Mouse (Mus musculus): ENCODE measurements around the gene Thop1. TPM values are rescaled to one million over a fixed set of nuclear protein-coding genes. Genes with fewer than 3 reads are reported as not detected.
"Not testable (repeated sequence)": the region's sequence is repeated elsewhere in the genome, so short reads cannot be mapped to it uniquely, and the experiment has no call there.

Thop1 gene
- 22.6 and 24.8 TPM in 2 replicates for total RNA-seq (2017)

- peak; percentile 98 to 99 for ATAC-seq (replicated peaks in 1 of 2; ENCODE audit: insufficient read depth in 1 of 2, low FRiP score in 2 of 2, low TSS enrichment in 1 of 2, low read depth in 1 of 2, poor library complexity in 2 of 2, severe bottlenecking in 2 of 2)
Observed at GRCm38 (mm10) chr10:81069836-81070235, at the start of gene Thop1. Gene Thop1, plus strand, starts transcription at chr10:81070035.

GRCm38 (mm10) chr10:81020207-81020606 lies 49.6 kb upstream of the Thop1 start:
- no peak for ATAC-seq (replicated peaks in 1 of 2; ENCODE audit: insufficient read depth in 1 of 2, low FRiP score in 2 of 2, low TSS enrichment in 1 of 2, low read depth in 1 of 2, poor library complexity in 2 of 2, severe bottlenecking in 2 of 2)

- peak in 1 of 2 experiments; percentile 34; a peak in 1 of 4 replicates for ATAC-seq (replicated peaks in 1 of 2; ENCODE audit: insufficient read depth in 1 of 2, low FRiP score in 2 of 2, low TSS enrichment in 1 of 2, low read depth in 1 of 2, poor library complexity in 2 of 2, severe bottlenecking in 2 of 2)
Observed at GRCm38 (mm10) chr10:81021547-81022110, 48.2 kb upstream of the Thop1 start.

GRCm38 (mm10) chr10:81022744-81023143 lies 47.1 kb upstream of the Thop1 start:
- no peak for ATAC-seq (replicated peaks in 1 of 2; ENCODE audit: insufficient read depth in 1 of 2, low FRiP score in 2 of 2, low TSS enrichment in 1 of 2, low read depth in 1 of 2, poor library complexity in 2 of 2, severe bottlenecking in 2 of 2)

GRCm38 (mm10) chr10:81024346-81024937 lies 45.4 kb upstream of the Thop1 start:
- ATAC-seq (replicated peaks in 1 of 2; ENCODE audit: insufficient read depth in 1 of 2, low FRiP score in 2 of 2, low TSS enrichment in 1 of 2, low read depth in 1 of 2, poor library complexity in 2 of 2, severe bottlenecking in 2 of 2) = no peak

- ATAC-seq (replicated peaks in 1 of 2; ENCODE audit: insufficient read depth in 1 of 2, low FRiP score in 2 of 2, low TSS enrichment in 1 of 2, low read depth in 1 of 2, poor library complexity in 2 of 2, severe bottlenecking in 2 of 2) = no peak
Observed at GRCm38 (mm10) chr10:81025047-81025621, 44.7 kb upstream of the Thop1 start.

- no peak for ATAC-seq (replicated peaks in 1 of 2; ENCODE audit: insufficient read depth in 1 of 2, low FRiP score in 2 of 2, low TSS enrichment in 1 of 2, low read depth in 1 of 2, poor library complexity in 2 of 2, severe bottlenecking in 2 of 2)
Observed at GRCm38 (mm10) chr10:81025639-81026275, 44.1 kb upstream of the Thop1 start, which contains the start of gene Diras1. Gene Diras1, minus strand, starts transcription at chr10:81025662.

GRCm38 (mm10) chr10:81026857-81027256 lies 43.0 kb upstream of the Thop1 start:
- ATAC-seq (replicated peaks in 1 of 2; ENCODE audit: insufficient read depth in 1 of 2, low FRiP score in 2 of 2, low TSS enrichment in 1 of 2, low read depth in 1 of 2, poor library complexity in 2 of 2, severe bottlenecking in 2 of 2) = no peak

- ATAC-seq (replicated peaks in 1 of 2; ENCODE audit: insufficient read depth in 1 of 2, low FRiP score in 2 of 2, low TSS enrichment in 1 of 2, low read depth in 1 of 2, poor library complexity in 2 of 2, severe bottlenecking in 2 of 2) = no peak
Observed at GRCm38 (mm10) chr10:81027331-81027730, 42.5 kb upstream of the Thop1 start.

- ATAC-seq (replicated peaks in 1 of 2; ENCODE audit: insufficient read depth in 1 of 2, low FRiP score in 2 of 2, low TSS enrichment in 1 of 2, low read depth in 1 of 2, poor library complexity in 2 of 2, severe bottlenecking in 2 of 2) = no peak
Observed at GRCm38 (mm10) chr10:81028219-81028618, 41.6 kb upstream of the Thop1 start.

- ATAC-seq (replicated peaks in 1 of 2; ENCODE audit: insufficient read depth in 1 of 2, low FRiP score in 2 of 2, low TSS enrichment in 1 of 2, low read depth in 1 of 2, poor library complexity in 2 of 2, severe bottlenecking in 2 of 2) = no peak
Observed at GRCm38 (mm10) chr10:81029031-81029430, 40.8 kb upstream of the Thop1 start.

- no peak for ATAC-seq (replicated peaks in 1 of 2; ENCODE audit: insufficient read depth in 1 of 2, low FRiP score in 2 of 2, low TSS enrichment in 1 of 2, low read depth in 1 of 2, poor library complexity in 2 of 2, severe bottlenecking in 2 of 2)
Observed at GRCm38 (mm10) chr10:81033586-81033985, 36.2 kb upstream of the Thop1 start.

GRCm38 (mm10) chr10:81036251-81036650 lies 33.6 kb upstream of the Thop1 start:
- no peak for ATAC-seq (replicated peaks in 1 of 2; ENCODE audit: insufficient read depth in 1 of 2, low FRiP score in 2 of 2, low TSS enrichment in 1 of 2, low read depth in 1 of 2, poor library complexity in 2 of 2, severe bottlenecking in 2 of 2)

GRCm38 (mm10) chr10:81036988-81037580 lies 32.8 kb upstream of the Thop1 start, which contains the start of gene Slc39a3:
Gene Slc39a3, minus strand, starts transcription at chr10:81037426.
- peak; percentile 95 to 98 for ATAC-seq (replicated peaks in 1 of 2; ENCODE audit: insufficient read depth in 1 of 2, low FRiP score in 2 of 2, low TSS enrichment in 1 of 2, low read depth in 1 of 2, poor library complexity in 2 of 2, severe bottlenecking in 2 of 2)

GRCm38 (mm10) chr10:81041458-81042175 lies 28.2 kb upstream of the Thop1 start:
- ATAC-seq (replicated peaks in 1 of 2; ENCODE audit: insufficient read depth in 1 of 2, low FRiP score in 2 of 2, low TSS enrichment in 1 of 2, low read depth in 1 of 2, poor library complexity in 2 of 2, severe bottlenecking in 2 of 2) = peak; percentile 38 to 58; a peak in 2 of 4 replicates

- ATAC-seq (replicated peaks in 1 of 2; ENCODE audit: insufficient read depth in 1 of 2, low FRiP score in 2 of 2, low TSS enrichment in 1 of 2, low read depth in 1 of 2, poor library complexity in 2 of 2, severe bottlenecking in 2 of 2) = not testable (repeated sequence)
Observed at GRCm38 (mm10) chr10:81045246-81045645, 24.6 kb upstream of the Thop1 start.

- no peak for ATAC-seq (replicated peaks in 1 of 2; ENCODE audit: insufficient read depth in 1 of 2, low FRiP score in 2 of 2, low TSS enrichment in 1 of 2, low read depth in 1 of 2, poor library complexity in 2 of 2, severe bottlenecking in 2 of 2)
Observed at GRCm38 (mm10) chr10:81050645-81051044, 19.2 kb upstream of the Thop1 start.

Data from hematopoietic stem cell, adult 5-6 weeks (primary cell).